Mouse (Mus musculus) brain, embryonic 14.5 days (tissue): Measurements from ENCODE around the gene Sema4b.

Experiments
- CTCF ChIP-seq: fragments of 200-500 bp; IDR thresholded peaks from 2 replicates; pipeline ENCODE4 v1.5.1; 2012; ENCODE audit warnings: inconsistent platforms, mild to moderate bottlenecking, moderate library complexity, borderline replicate concordance; ENCODE audit not compliant: insufficient read depth, insufficient read length; ENCODE audit errors: extremely low read depth
- POLR2A ChIP-seq: fragments of 200-500 bp; IDR thresholded peaks from 2 replicates; pipeline ENCODE4 v1.6.1; 2012; ENCODE audit warnings: mild to moderate bottlenecking, inconsistent platforms, borderline replicate concordance; ENCODE audit not compliant: poor library complexity, insufficient read depth, insufficient read length, severe bottlenecking; ENCODE audit errors: extremely low read depth

DNA sequence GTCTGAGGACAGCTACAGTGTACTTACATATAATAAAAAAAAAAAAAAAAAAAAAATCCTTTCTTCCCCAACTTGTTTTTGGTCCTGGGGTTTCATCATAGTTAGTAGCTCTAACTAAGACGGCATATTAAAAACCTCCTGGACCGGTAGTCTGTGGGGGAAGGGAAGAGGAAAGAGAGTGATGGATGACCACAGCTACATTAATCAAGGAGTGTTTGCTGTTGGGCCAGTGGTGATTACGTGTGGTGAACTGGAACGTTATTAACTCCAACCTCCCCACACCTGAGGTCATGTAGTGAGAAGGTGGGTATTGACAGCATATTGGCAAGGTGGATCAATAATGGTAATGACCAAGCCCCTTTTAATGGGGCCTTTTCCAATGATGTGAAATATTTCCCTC lies 2.1 kb upstream of the Sema4b start:
- no peak for TF ChIP-seq CTCF
- TF ChIP-seq POLR2A, result no peak
